Mouse (Mus musculus): ENCODE measurements around the gene Rps6kl1. TPM values are rescaled to one million over a fixed set of nuclear protein-coding genes. Genes with fewer than 3 reads are reported as not detected.

The Rps6kl1 gene
- total and polyA plus RNA-seq, 3 experiments, result 5.4 to 6.2 TPM; not detected in 1

- H3K79me2 ChIP-seq (ENCODE audit: control insufficient read depth, insufficient read depth, low read length, poor library complexity), result no peaks in the 10 kb centered on the region
- H3K27me3 ChIP-seq (ENCODE audit: control insufficient read depth in 1 of 2, insufficient read depth in 2 of 2, low read length in 2 of 2), result no peaks in the 10 kb centered on the region
- no peaks in the 10 kb centered on the region for H3K9me3 ChIP-seq (replicated peaks; ENCODE audit: insufficient read depth, low read length)
- no peak overlapping the region for H3K27ac ChIP-seq (ENCODE audit: control insufficient read depth, low read depth, low read length)
- no peak for DNase-seq (ENCODE audit: low read depth, low spot score)
- H3K36me3 ChIP-seq (ENCODE audit: control insufficient read depth in 1 of 2, insufficient read depth in 2 of 2, low read length in 2 of 2), result peaks cover 12 to 15% of the 10 kb centered on the region in 2 experiments
- TF ChIP-seq POLR2A (IDR thresholded peaks at IDR 0.05; ENCODE audit: control insufficient read depth in 1 of 2, insufficient read depth in 1 of 2, low read depth in 1 of 2, low read length in 2 of 2, poor library complexity in 1 of 2), result no peak
- TF ChIP-seq MYB (IDR thresholded peaks at IDR 0.05; ENCODE audit: low read depth, low read length), result no peak
- peak in 2 of 3 experiments; percentile 2 to 8; a peak in 1 of 6 replicates for TF ChIP-seq CTCF (IDR thresholded peaks at IDR 0.05 in 2 of 3, conservative IDR thresholded peaks at IDR 0.05 in 1 of 3; ENCODE audit: control insufficient read depth in 1 of 3, insufficient read depth in 1 of 3, low read depth in 2 of 3, low read length in 3 of 3, poor library complexity in 1 of 3, severe bottlenecking in 1 of 3)
- H3K9ac ChIP-seq (ENCODE audit: control insufficient read depth, low read depth, low read length, poor library complexity, severe bottlenecking), result no peak overlapping the region
- H3K4me3 ChIP-seq (ENCODE audit: control insufficient read depth in 1 of 2, insufficient read depth in 1 of 2, low read depth in 2 of 2, low read length in 2 of 2), result no peak overlapping the region
- H3K4me1 ChIP-seq (ENCODE audit: control insufficient read depth in 1 of 2, insufficient read depth in 2 of 2, low read length in 2 of 2), result peaks cover 7 to 14% of the 10 kb centered on the region in 2 experiments
Observed at GRCm38 (mm10) chr12:85136627-85137026, 14.4 kb downstream of the Rps6kl1 start.

- H3K9me3 ChIP-seq (replicated peaks; ENCODE audit: insufficient read depth, low read length), result no peaks in the 10 kb centered on the region
- H3K27me3 ChIP-seq (ENCODE audit: control insufficient read depth in 1 of 2, insufficient read depth in 2 of 2, low read length in 2 of 2), result no peaks in the 10 kb centered on the region
- H3K79me2 ChIP-seq (ENCODE audit: control insufficient read depth, insufficient read depth, low read length, poor library complexity), result no peaks in the 10 kb centered on the region
- no peak overlapping the region for H3K9ac ChIP-seq (ENCODE audit: control insufficient read depth, low read depth, low read length, poor library complexity, severe bottlenecking)
- TF ChIP-seq UBTF (IDR thresholded peaks at IDR 0.05; ENCODE audit: borderline replicate concordance, insufficient read depth, low read depth, low read length), result no peak
- TF ChIP-seq ZC3H11A (IDR thresholded peaks at IDR 0.05; ENCODE audit: low read depth, low read length), result no peak
- TF ChIP-seq POLR2AphosphoS2 (IDR thresholded peaks at IDR 0.05; ENCODE audit: low read length), result peak; percentile 57; the same call in 1 of the 2 replicates
- DNase-seq (ENCODE audit: low read depth, low spot score), result no peak
- H3K36me3 ChIP-seq (ENCODE audit: control insufficient read depth in 1 of 2, insufficient read depth in 2 of 2, low read length in 2 of 2), result peaks cover 14 to 15% of the 10 kb centered on the region in 2 experiments
- H3K4me3 ChIP-seq (ENCODE audit: control insufficient read depth in 1 of 2, insufficient read depth in 1 of 2, low read depth in 2 of 2, low read length in 2 of 2), result no peak overlapping the region
- H3K27ac ChIP-seq (ENCODE audit: control insufficient read depth, low read depth, low read length), result no peak overlapping the region
- peaks cover 7 to 14% of the 10 kb centered on the region in 2 experiments for H3K4me1 ChIP-seq (ENCODE audit: control insufficient read depth in 1 of 2, insufficient read depth in 2 of 2, low read length in 2 of 2)
Observed at GRCm38 (mm10) chr12:85135513-85136470, 15.3 kb downstream of the Rps6kl1 start.

GRCm38 (mm10) chr12:85134043-85134794, 16.8 kb downstream of the Rps6kl1 start:
- Histone ChIP-seq H3K79me2 (ENCODE audit: control insufficient read depth, insufficient read depth, low read length, poor library complexity) (no peaks in the 10 kb centered on the region), H3K27ac (ENCODE audit: control insufficient read depth, low read depth, low read length) (peak overlapping the region; percentile 8; the same call in 1 of the 2 replicates), H3K27me3 (ENCODE audit: control insufficient read depth in 1 of 2, insufficient read depth in 2 of 2, low read length in 2 of 2) (no peaks in the 10 kb centered on the region), H3K4me3 (ENCODE audit: control insufficient read depth in 1 of 2, insufficient read depth in 1 of 2, low read depth in 2 of 2, low read length in 2 of 2) (no peak overlapping the region), H3K4me1 (ENCODE audit: control insufficient read depth in 1 of 2, insufficient read depth in 2 of 2, low read length in 2 of 2) (peaks cover 7 to 14% of the 10 kb centered on the region in 2 experiments), H3K36me3 (ENCODE audit: control insufficient read depth in 1 of 2, insufficient read depth in 2 of 2, low read length in 2 of 2) (peaks cover 15 to 24% of the 10 kb centered on the region in 2 experiments), H3K9ac (ENCODE audit: control insufficient read depth, low read depth, low read length, poor library complexity, severe bottlenecking) (no peak overlapping the region), H3K9me3 (replicated peaks; ENCODE audit: insufficient read depth, low read length) (no peaks in the 10 kb centered on the region)
- DNase-seq (ENCODE audit: low read depth, low spot score), result peak; percentile 63
- TF ChIP-seq MAFK (IDR thresholded peaks at IDR 0.05; ENCODE audit: borderline replicate concordance, low read depth, low read length) (0 out of 2 replicates have a peak, but pooled peaks have one; percentile 4), MYC (IDR thresholded peaks at IDR 0.05; ENCODE audit: low read depth, low read length) (no peak; the same call in 1 of the 2 replicates), CHD2 (IDR thresholded peaks at IDR 0.05; ENCODE audit: low read length) (no peak), EP300 (IDR thresholded peaks at IDR 0.05; ENCODE audit: low read depth in 1 of 2, low read length in 2 of 2) (peak; percentile 81 to 82), TAL1 (IDR thresholded peaks at IDR 0.05; ENCODE audit: low read length) (peak; percentile 65), TCF12 (IDR thresholded peaks at IDR 0.05; ENCODE audit: low read depth, low read length) (peak; percentile 89), RCOR1 (IDR thresholded peaks at IDR 0.05; ENCODE audit: low read depth, low read length) (peak; percentile 61), POLR2AphosphoS5 (IDR thresholded peaks at IDR 0.05; ENCODE audit: borderline replicate concordance, low read depth, low read length) (no peak), MAX (IDR thresholded peaks at IDR 0.05; ENCODE audit: low read length) (peak; percentile 47), ELF1 (IDR thresholded peaks at IDR 0.05; ENCODE audit: low read depth, low read length) (no peak), MXI1 (IDR thresholded peaks at IDR 0.05; ENCODE audit: low read depth, low read length) (peak; percentile 30; the same call in 1 of the 2 replicates), HCFC1 (IDR thresholded peaks at IDR 0.05; ENCODE audit: low read depth, low read length) (no peak), ZKSCAN1 (IDR thresholded peaks at IDR 0.05; ENCODE audit: low read depth, low read length) (no peak), GATA1 (IDR thresholded peaks at IDR 0.05; ENCODE audit: low read depth, low read length) (peak; percentile 90), USF2 (IDR thresholded peaks at IDR 0.05; ENCODE audit: borderline replicate concordance in 1 of 2, insufficient read depth in 1 of 2, low read depth in 1 of 2, low read length in 2 of 2) (no peak), ETS1 (IDR thresholded peaks at IDR 0.05; ENCODE audit: low read depth, low read length) (peak; percentile 59)

Data from MEL (cell line).